Mouse (Mus musculus) liver, embryonic 12.5 days (tissue): ENCODE results near the gene Ric8a. TPM values are rescaled to one million over a fixed set of nuclear protein-coding genes. Genes with fewer than 3 reads are reported as not detected.
A peak's percentile ranks its signal among the peaks of the same experiment; 100 is the strongest.

Experiments used
- ATAC-seq: fragments of 200-750 bp; cut with Nextera tagmentation; 2 replicates; pipeline ENCODE4 v1.8.0; 2017; ENCODE audit warnings: moderate number of reproducible peaks, mild to moderate bottlenecking, moderate library complexity
- H3K27ac ChIP-seq: fragments of 300-500 bp; sonication (generic); 2 replicates; pipeline ENCODE4 v1.5.1; 2016; ENCODE audit warnings: mild to moderate bottlenecking
- H3K27me3 ChIP-seq: fragments of 300-500 bp; sonication (generic); replicated peaks from 2 replicates; pipeline ENCODE4 v1.6.1; 2016; ENCODE audit warnings: mild to moderate bottlenecking, moderate library complexity
- H3K36me3 ChIP-seq: fragments of 300-500 bp; sonication (generic); 2 replicates; pipeline ENCODE4 v1.6.1; 2016; ENCODE audit warnings: mild to moderate bottlenecking, moderate library complexity
- H3K4me1 ChIP-seq: fragments of 300-500 bp; sonication (generic); 2 replicates; pipeline ENCODE4 v1.6.1; 2016
- H3K4me2 ChIP-seq: fragments of 300-500 bp; sonication (generic); 2 replicates; pipeline ENCODE4 v1.6.1; 2016; ENCODE audit warnings: mild to moderate bottlenecking, moderate library complexity
- H3K4me3 ChIP-seq: fragments of 300-500 bp; sonication (generic); 2 replicates; pipeline ENCODE4 v1.5.1; 2016; ENCODE audit warnings: mild to moderate bottlenecking, moderate library complexity
- H3K9ac ChIP-seq: fragments of 300-500 bp; sonication (generic); 2 replicates; pipeline ENCODE4 v1.6.1; 2016; ENCODE audit warnings: mild to moderate bottlenecking, moderate library complexity
- H3K9me3 ChIP-seq: fragments of 300-500 bp; sonication (generic); replicated peaks from 2 replicates; pipeline ENCODE4 v1.6.1; 2016; ENCODE audit warnings: mild to moderate bottlenecking, moderate library complexity
- WGBS: fragments of 180-500 bp; shearing (Covaris S2); methylation state at CpG from one replicate; pipeline ENCODE4 v1.1.7; 2016; ENCODE audit not compliant: insufficient replicate concordance; 5-methylcytosine and 5-hydroxymethylcytosine counted together
- polyA plus RNA-seq: library from polyadenylated mRNA; unstranded; fragments of >200 nt; fragmentation: Nextera tagmentation; extraction: Ambion mirVana; gene quantifications from 2 replicates; pipeline ENCODE4 v1.2.1, GENCODE M21; 2016

Ric8a gene
- polyA plus RNA-seq, 1 experiment from 2014 or later = 33.8 TPM

- no peak within 1 kb of the TSS for H3K9ac ChIP-seq
- no peak within 1 kb of the TSS for H3K4me3 ChIP-seq
- H3K36me3 ChIP-seq = no peaks in the 10 kb centered on the region
- peaks cover 43% of the 10 kb centered on the region for H3K27me3 ChIP-seq
- no peak within 1 kb of the TSS for H3K27ac ChIP-seq
- peak within 1 kb of the TSS; percentile 33 for H3K4me2 ChIP-seq
- H3K9me3 ChIP-seq = no peaks in the 10 kb centered on the region
- ATAC-seq = peak; percentile 62
- WGBS = 43% methylated on average over 20 of the region's 20 CpGs
- H3K4me1 ChIP-seq = peaks cover 9% of the 10 kb centered on the region
Measured at GRCm38 (mm10) chr7:140834968-140835757, 21.6 kb upstream of the Ric8a start, which contains the start of gene Urah. TSS of gene Urah (plus strand) at chr7:140835018.

DNA sequence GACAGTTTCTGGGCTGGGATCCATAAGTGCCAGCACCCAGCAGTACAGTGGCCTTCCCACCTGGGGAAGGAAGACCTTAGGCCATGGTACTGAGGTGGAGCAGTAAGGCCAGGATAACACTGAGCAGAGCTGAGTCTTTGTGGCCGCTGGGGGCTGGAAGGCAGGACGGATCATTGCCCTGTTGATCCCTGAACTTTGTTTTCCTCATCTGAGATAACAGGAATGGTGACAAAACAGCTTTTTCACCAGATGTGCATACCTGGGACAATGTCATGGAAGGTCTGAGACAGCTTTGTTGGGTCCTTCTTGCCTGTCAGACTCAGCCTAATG lies 21.0 kb upstream of the Ric8a start:
- peak; percentile 24; the same call in 1 of the 2 replicates for ATAC-seq
- Histone ChIP-seq H3K27me3 (peaks cover 48% of the 10 kb centered on the region), H3K9ac (no peak overlapping the region)

DNA sequence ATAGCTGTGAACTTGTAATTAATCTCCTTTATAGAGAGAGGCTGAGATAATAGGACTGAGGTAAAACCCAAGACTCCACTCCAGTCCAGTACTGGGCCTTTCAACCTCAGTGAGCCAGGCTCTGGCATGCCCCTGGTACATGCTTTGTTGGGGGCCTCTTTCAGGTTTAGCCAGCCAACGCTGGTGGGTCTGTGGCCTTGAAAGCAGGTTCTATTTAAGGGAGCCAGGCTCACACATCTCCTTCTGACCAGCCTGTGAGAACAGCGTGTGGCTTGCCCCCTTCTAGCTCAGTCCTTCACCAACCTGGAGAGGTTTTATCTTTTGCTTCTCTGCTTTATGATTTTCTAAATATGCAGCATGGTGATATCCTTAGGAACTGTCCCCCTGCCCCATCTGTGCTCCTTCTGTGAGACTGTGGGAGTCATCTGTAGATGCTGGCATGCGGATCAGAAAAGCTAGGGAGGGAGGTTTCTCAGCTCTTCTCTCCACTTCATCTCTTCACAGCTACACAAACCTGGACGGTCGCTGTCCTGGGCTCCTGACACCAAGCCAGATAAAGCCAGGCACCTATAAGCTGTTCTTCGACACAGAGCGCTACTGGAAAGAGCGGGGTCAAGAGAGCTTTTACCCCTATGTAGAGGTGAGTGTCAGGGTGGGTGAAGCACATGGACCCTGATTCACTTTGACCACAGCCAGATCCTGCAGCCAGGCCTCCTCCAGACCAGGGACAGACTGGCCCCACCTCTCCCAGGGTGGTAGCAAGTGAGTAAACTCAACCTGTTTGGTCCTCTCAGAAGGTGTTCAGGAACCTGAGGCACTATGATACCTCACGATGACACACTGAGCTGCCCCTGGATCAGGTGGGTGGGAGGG lies 20.3 kb upstream of the Ric8a start:
- no peak overlapping the region for H3K9ac ChIP-seq
- H3K27me3 ChIP-seq = peaks cover 55% of the 10 kb centered on the region
- no peaks in the 10 kb centered on the region for H3K36me3 ChIP-seq
- no peak overlapping the region for H3K4me2 ChIP-seq
- no peak for ATAC-seq
- H3K27ac ChIP-seq = no peak overlapping the region
- H3K4me3 ChIP-seq = no peak overlapping the region
- H3K4me1 ChIP-seq = peaks cover 9% of the 10 kb centered on the region
- no peaks in the 10 kb centered on the region for H3K9me3 ChIP-seq
- 74% methylated on average over 9 of the region's 9 CpGs for WGBS

More for the DNA sequence above, 21.0 kb upstream of the Ric8a start:
- no peaks in the 10 kb centered on the region for H3K36me3 ChIP-seq
- H3K4me1 ChIP-seq = peaks cover 9% of the 10 kb centered on the region
- 57% methylated on average over 2 of the region's 2 CpGs for WGBS
- H3K27ac ChIP-seq = no peak overlapping the region
- H3K4me3 ChIP-seq = no peak overlapping the region
- peak overlapping the region; percentile 33; the same call in 1 of the 2 replicates for H3K4me2 ChIP-seq
- H3K9me3 ChIP-seq = no peaks in the 10 kb centered on the region

GRCm38 (mm10) chr7:140839556-140839955 lies 17.2 kb upstream of the Ric8a start:
- 54% methylated on average over 5 of the region's 5 CpGs for WGBS
- peaks cover 68% of the 10 kb centered on the region for H3K27me3 ChIP-seq

DNA sequence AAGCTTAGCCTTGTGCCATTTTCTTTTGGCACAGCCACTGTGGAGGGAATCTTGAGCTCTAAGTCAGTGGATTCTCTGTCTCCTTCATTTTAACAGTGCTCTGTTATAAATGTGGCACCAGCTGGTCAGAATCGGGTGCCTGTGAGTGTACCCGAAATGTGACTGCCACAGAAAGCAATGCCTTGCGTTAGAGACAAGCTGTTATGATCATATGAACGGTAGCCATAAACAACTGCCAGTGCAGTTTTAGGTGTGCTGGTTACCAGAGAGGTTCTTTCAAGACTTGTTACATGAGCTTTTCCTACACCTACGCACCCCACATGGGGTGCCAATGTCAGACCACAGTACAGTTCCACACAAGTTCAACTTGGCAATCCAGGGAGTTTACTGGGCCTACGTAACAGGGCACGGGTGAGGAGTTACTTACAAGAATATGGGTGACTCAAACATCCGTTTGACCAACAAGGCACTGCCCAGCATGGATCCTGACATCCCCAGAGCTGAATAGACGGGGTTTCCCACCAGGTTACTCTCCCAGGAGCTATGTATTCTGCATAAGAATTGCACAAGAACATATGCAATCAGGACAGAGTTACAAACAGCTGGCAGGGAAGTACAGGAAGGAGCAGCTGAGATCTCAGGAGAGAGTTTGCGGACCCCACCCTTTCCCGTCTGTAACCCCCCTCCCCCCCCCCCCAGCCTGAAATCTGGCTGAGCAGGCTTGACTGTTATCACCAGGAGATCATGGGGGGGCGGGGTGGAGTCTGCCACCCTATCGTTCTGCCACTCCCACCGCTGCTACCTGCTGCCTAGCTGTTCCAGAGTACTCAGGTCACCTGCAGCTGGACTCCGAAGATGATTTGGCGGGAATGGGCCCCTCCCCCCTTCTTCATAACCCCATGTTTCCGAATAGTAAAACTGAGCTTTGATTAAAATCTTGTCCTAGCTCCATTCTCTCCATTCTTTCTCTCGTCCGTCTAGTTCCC lies 15.7 kb upstream of the Ric8a start:
- Histone ChIP-seq H3K4me3 (no peak overlapping the region), H3K36me3 (no peaks in the 10 kb centered on the region), H3K4me2 (no peak overlapping the region), H3K27ac (no peak overlapping the region), H3K27me3 (peaks cover 76% of the 10 kb centered on the region), H3K9me3 (no peaks in the 10 kb centered on the region), H3K4me1 (no peaks in the 10 kb centered on the region), H3K9ac (no peak overlapping the region)
- no peak for ATAC-seq
- 31% methylated on average over 19 of the region's 19 CpGs for WGBS

More at GRCm38 (mm10) chr7:140839556-140839955, 17.2 kb upstream of the Ric8a start:
- H3K27ac ChIP-seq = no peak overlapping the region
- H3K4me3 ChIP-seq = no peak overlapping the region
- peaks cover 9% of the 10 kb centered on the region for H3K4me1 ChIP-seq
- H3K9me3 ChIP-seq = no peaks in the 10 kb centered on the region
- H3K36me3 ChIP-seq = no peaks in the 10 kb centered on the region
- no peak for ATAC-seq
- no peak overlapping the region for H3K9ac ChIP-seq
- H3K4me2 ChIP-seq = no peak overlapping the region

- no peak for ATAC-seq
- Histone ChIP-seq H3K9ac (no peak overlapping the region), H3K4me2 (no peak overlapping the region), H3K4me1 (no peaks in the 10 kb centered on the region), H3K27ac (no peak overlapping the region), H3K9me3 (no peaks in the 10 kb centered on the region), H3K4me3 (no peak overlapping the region), H3K27me3 (peaks cover 67% of the 10 kb centered on the region), H3K36me3 (no peaks in the 10 kb centered on the region)
- WGBS = 59% methylated on average over 7 of the region's 7 CpGs
Measured at GRCm38 (mm10) chr7:140843806-140844205, 13.0 kb upstream of the Ric8a start.

GRCm38 (mm10) chr7:140844905-140845665 lies 11.7 kb upstream of the Ric8a start, which contains the start of gene Scgb1c1:
TSS of gene Scgb1c1 (plus strand) at chr7:140845547.
- ATAC-seq = peak; percentile 70
- WGBS = 28% methylated on average over 14 of the region's 14 CpGs
- no peaks in the 10 kb centered on the region for H3K4me1 ChIP-seq
- peaks cover 54% of the 10 kb centered on the region for H3K27me3 ChIP-seq
- H3K9ac ChIP-seq = no peak within 1 kb of the TSS
- H3K9me3 ChIP-seq = no peaks in the 10 kb centered on the region
- no peaks in the 10 kb centered on the region for H3K36me3 ChIP-seq
- no peak within 1 kb of the TSS for H3K4me3 ChIP-seq
- H3K27ac ChIP-seq = no peak within 1 kb of the TSS
- H3K4me2 ChIP-seq = no peak within 1 kb of the TSS

DNA sequence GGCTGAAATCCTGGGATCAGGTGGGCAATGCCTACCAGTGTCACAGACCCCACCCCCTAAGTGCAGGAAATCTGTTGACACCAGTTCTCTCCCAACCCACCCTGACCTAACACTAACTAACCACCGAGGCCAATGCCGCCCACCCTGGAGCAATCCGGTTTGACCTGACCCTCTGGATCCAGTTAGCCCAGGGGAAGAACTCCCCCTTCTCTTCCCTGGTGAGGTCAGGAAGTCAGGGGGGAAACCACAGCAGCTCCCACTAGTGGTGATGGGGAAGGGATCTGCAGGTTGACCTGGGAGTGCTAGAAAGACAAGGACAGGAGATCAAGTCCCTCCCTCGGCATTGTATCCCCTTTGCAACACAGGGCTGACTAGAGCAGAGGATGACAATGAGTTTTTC lies 11.1 kb upstream of the Ric8a start:
- Histone ChIP-seq H3K4me2 (no peak overlapping the region), H3K4me1 (no peaks in the 10 kb centered on the region), H3K27me3 (peaks cover 48% of the 10 kb centered on the region), H3K9me3 (no peaks in the 10 kb centered on the region), H3K36me3 (no peaks in the 10 kb centered on the region), H3K27ac (no peak overlapping the region), H3K4me3 (no peak overlapping the region), H3K9ac (no peak overlapping the region)
- no peak for ATAC-seq
- 64% methylated on average over 4 of the region's 4 CpGs for whole genome bisulfite sequencing

DNA sequence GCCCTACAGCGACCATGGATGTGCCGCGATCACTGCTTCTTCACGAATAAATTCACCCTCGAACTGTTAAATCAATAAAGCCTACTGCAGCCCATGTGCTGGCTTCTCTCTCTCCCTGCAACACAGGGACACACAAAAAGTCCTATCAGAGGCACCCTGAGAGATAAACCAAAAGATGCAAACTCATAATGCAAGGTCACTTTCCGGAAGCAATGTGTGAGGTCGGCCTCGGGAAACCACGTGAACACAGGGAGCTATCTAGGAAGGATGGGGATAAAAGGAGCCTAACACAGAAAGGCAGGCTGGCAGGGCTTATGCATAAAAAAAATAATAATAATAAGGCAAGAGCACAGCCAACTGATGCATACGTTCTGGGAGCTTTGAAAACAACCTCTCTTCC lies 10.1 kb upstream of the Ric8a start:
- H3K4me1 ChIP-seq = no peaks in the 10 kb centered on the region
- H3K27me3 ChIP-seq = peaks cover 38% of the 10 kb centered on the region
- peaks cover 8% of the 10 kb centered on the region for H3K36me3 ChIP-seq
- no peaks in the 10 kb centered on the region for H3K9me3 ChIP-seq
- H3K9ac ChIP-seq = no peak overlapping the region
- H3K27ac ChIP-seq = no peak overlapping the region
- WGBS = 63% methylated on average over 10 of the region's 10 CpGs
- no peak for ATAC-seq
- H3K4me2 ChIP-seq = no peak overlapping the region
- no peak overlapping the region for H3K4me3 ChIP-seq

DNA sequence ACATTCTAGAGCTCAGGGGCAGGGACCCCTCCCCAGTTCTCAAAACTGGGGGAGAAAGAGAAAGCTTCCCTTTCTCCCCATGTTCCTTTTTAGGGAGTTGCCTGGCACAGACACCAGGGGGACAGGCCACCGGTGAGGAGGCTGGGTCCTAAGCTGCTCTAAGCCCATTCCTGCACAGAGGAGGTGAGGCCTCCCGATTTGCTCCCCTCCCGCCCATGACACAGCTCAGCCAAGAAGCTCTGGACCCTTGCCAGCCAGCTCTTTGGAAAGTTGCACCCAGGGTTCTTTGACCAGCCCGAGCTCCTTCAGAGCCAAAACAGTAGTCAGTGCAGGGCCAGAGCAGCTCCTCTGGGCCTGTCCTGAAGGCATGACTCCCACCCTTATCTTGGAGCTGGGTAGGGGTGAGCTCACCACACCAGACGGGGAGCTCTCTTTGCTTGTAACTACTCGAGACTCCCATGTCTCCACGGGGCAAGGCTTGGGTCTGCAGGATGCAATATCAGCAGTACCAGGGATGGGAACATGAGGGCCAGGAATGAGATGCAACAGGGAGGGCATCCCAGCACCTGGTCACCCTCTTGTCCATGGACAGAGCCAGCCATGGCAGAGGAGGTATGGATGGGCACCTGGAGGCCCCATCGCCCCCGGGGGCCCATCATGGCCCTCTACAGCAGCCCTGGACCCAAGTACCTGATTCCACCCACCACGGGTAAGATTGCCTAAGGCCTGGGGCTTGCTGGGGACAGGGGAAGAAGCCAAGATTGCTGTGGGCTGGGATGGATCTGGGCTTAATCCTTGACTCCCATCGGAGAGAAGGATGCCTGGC lies 8.8 kb upstream of the Ric8a start, which contains the start of gene Odf3:
TSS of gene Odf3 (plus strand) at position 51 of the 826 bp plus-strand sequence.
- no peak within 1 kb of the TSS for H3K4me3 ChIP-seq
- no peak for ATAC-seq
- H3K4me1 ChIP-seq = no peaks in the 10 kb centered on the region
- 44% methylated on average over 11 of the region's 11 CpGs for WGBS
- H3K36me3 ChIP-seq = peaks cover 21% of the 10 kb centered on the region
- H3K27ac ChIP-seq = no peak within 1 kb of the TSS
- H3K4me2 ChIP-seq = no peak within 1 kb of the TSS
- H3K9ac ChIP-seq = no peak within 1 kb of the TSS
- no peaks in the 10 kb centered on the region for H3K9me3 ChIP-seq
- H3K27me3 ChIP-seq = peaks cover 28% of the 10 kb centered on the region
